Mouse (Mus musculus): ENCODE results near the gene 1700001L19Rik.

DNA sequence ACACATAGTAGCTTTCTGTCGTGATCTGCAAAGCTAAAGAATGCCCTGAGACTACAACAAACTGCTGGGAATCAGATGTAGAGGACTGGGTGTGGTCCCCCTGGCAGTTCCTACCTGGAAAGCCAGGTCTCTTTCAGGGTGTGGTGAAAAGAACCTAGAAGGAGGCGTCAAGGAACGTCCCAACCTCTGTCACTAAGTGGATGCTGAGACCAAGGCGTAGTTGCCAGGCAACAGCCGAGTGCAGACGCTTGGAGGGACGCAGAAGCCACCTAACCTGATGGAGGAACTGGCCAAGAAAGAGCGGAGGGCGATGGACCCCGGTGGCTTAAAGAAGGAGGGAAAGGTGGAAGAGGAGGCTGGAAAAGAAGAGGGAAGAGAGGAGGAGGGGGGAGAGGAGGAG lies at the start of gene 1700001L19Rik:
- TF ChIP-seq CTCF (IDR thresholded peaks at IDR 0.05; ENCODE audit: low read depth, low read length) (no peak), POLR2A (IDR thresholded peaks at IDR 0.05; ENCODE audit: extremely low read depth, insufficient read depth, low read length) (no peak)
